ENCODE assay signal across 23 mouse cellular contexts in the genomic region with DNA sequence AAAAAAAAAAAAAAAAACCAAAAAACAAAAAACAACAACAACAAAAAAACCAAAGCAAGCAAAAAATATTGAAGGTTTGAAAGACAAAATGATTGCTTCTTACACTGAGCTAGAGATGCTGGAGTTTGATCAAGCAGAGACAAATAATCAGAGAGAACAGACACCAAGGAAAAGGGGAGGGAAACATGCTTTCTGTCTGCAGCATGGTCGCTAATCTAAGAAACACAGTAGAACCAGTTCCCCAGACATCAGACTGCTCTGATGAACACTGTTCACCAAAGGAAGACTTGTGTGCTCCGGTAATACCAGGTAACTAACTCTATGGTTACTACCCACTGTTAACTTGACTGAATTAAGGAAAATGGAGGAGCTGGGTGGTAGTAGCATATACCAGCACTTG. TPM values are rescaled to one million over a fixed set of nuclear protein-coding genes. Genes with fewer than 3 reads are reported as not detected.
A peak's percentile ranks its signal among the peaks of the same experiment; 100 is the strongest.
DNase-seq lines count a peak whose midpoint lies in the region; ATAC-seq and TF ChIP-seq lines count a peak whose summit lies in the region.
"Had no signal": no experiment of that assay in that cellular context is flagged by ENCODE, and none has a peak within 500 bp of the region (broad histone marks: within the 10 kb centered on the region; RNA-seq: fewer than 3 reads in every experiment).

No protein-coding gene starts in this region.

- in situ Hi-C loops in ES-E14 (cut with MboI; ENCODE audit: low sequenced_read_pairs in 2 of 2, unreplicated experiment in 2 of 2): no loop called here

- no peak for TF ChIP-seq CTCF in MEL (IDR thresholded peaks at IDR 0.05 in 2 of 3, conservative IDR thresholded peaks at IDR 0.05 in 1 of 3; ENCODE audit: control insufficient read depth in 1 of 3, insufficient read depth in 1 of 3, low read depth in 2 of 3, low read length in 3 of 3, poor library complexity in 1 of 3, severe bottlenecking in 1 of 3)
- no peak for TF ChIP-seq CTCF in liver, postnatal 0 days (IDR thresholded peaks at IDR 0.05; ENCODE audit: low read depth)

- no peak overlapping the region for H3K9ac ChIP-seq in ES-E14 (ENCODE audit: insufficient read depth, low read depth, low read length, poor library complexity, severe bottlenecking)
- H3K9ac ChIP-seq in MEL (ENCODE audit: control insufficient read depth, low read depth, low read length, poor library complexity, severe bottlenecking): no peak overlapping the region
- H3K9ac ChIP-seq in liver, postnatal 0 days (replicated peaks): no peak overlapping the region
- H3K9ac ChIP-seq: embryonic facial prominence, embryonic 13.5 days; forebrain, embryonic 12.5 days; forebrain, embryonic 15.5 days; hindbrain, embryonic 12.5 days; hindbrain, embryonic 15.5 days had no signal

- no peaks in the 10 kb centered on the region for H3K27me3 ChIP-seq in MEL (ENCODE audit: control insufficient read depth in 1 of 2, insufficient read depth in 2 of 2, low read length in 2 of 2)
- H3K27me3 ChIP-seq in liver, postnatal 0 days (ENCODE audit: insufficient read depth, low read length): no peaks in the 10 kb centered on the region
- H3K27me3 ChIP-seq: embryonic facial prominence, embryonic 13.5 days; forebrain, embryonic 12.5 days; forebrain, embryonic 15.5 days; hindbrain, embryonic 12.5 days; hindbrain, embryonic 15.5 days; Patski had no signal

- no peak for ATAC-seq in liver, postnatal 0 days
- ATAC-seq: CD4-positive, CD25-positive, alpha-beta regulatory T cell, adult 4 months; forebrain, embryonic 15.5 days; Patski had no signal

- H3K4me2 ChIP-seq in liver, postnatal 0 days (ENCODE audit: low read depth, low read length): no peak overlapping the region
- H3K4me2 ChIP-seq: embryonic facial prominence, embryonic 13.5 days; forebrain, embryonic 12.5 days; forebrain, embryonic 15.5 days; hindbrain, embryonic 12.5 days; hindbrain, embryonic 15.5 days had no signal

- no peak for TF ChIP-seq RAD21 in MEL (IDR thresholded peaks at IDR 0.05; ENCODE audit: low read depth, low read length)

- no peaks in the 10 kb centered on the region for H3K79me2 ChIP-seq in MEL (ENCODE audit: control insufficient read depth, insufficient read depth, low read length, poor library complexity)

- H3K36me3 ChIP-seq in ES-E14 (ENCODE audit: control insufficient read depth, insufficient read depth, low read length, poor library complexity, severe bottlenecking): no peaks in the 10 kb centered on the region
- H3K36me3 ChIP-seq in MEL (ENCODE audit: control insufficient read depth in 1 of 2, insufficient read depth in 2 of 2, low read length in 2 of 2): peaks cover 0 to 12% of the 10 kb centered on the region in 2 experiments; a peak in 3 of 4 replicates
- peaks cover 16% of the 10 kb centered on the region for H3K36me3 ChIP-seq in liver, postnatal 0 days (replicated peaks; ENCODE audit: insufficient read depth, low read length)
- H3K36me3 ChIP-seq: embryonic facial prominence, embryonic 10.5 days; forebrain, embryonic 12.5 days; forebrain, embryonic 15.5 days; heart, embryonic 10.5 days; hindbrain, embryonic 12.5 days; hindbrain, embryonic 15.5 days had no signal

- no peak for TF ChIP-seq EP300 in MEL (IDR thresholded peaks at IDR 0.05; ENCODE audit: low read depth in 1 of 2, low read length in 2 of 2)
- no peak for TF ChIP-seq EP300 in liver, postnatal 0 days (IDR thresholded peaks at IDR 0.05; ENCODE audit: low read depth)

- DNase-seq in ES-E14 (ENCODE audit: low read depth, low spot score) (no peak), MEL (ENCODE audit: low read depth, low spot score) (no peak)
- no peak for DNase-seq in liver, postnatal 0 days
- no peak for DNase-seq in embryo, embryonic 11 days
- DNase-seq in layer of hippocampus, postnatal 25 days (ENCODE audit: extremely low spot score in 1 of 2, low spot score in 1 of 2): no peak
- no peak for DNase-seq in natural killer cell, adult 2 months (ENCODE audit: low spot score in 2 of 2)
- DNase-seq: adrenal gland, postnatal 10 days; adrenal gland, postnatal 36 days; cerebellum, adult 18-20 months; cerebellum, adult 9-10 months; cerebellum, postnatal 14 days; gastrocnemius, postnatal 25 days; heart, adult 2 months had no signal

- TF ChIP-seq POLR2A in MEL (IDR thresholded peaks at IDR 0.05; ENCODE audit: control insufficient read depth in 1 of 2, insufficient read depth in 1 of 2, low read depth in 1 of 2, low read length in 2 of 2, poor library complexity in 1 of 2): no peak

- no peaks in the 10 kb centered on the region for H3K4me1 ChIP-seq in ES-E14 (ENCODE audit: control insufficient read depth in 2 of 2, insufficient read depth in 2 of 2, low read length in 2 of 2, poor library complexity in 1 of 2)
- H3K4me1 ChIP-seq in MEL (ENCODE audit: control insufficient read depth in 1 of 2, insufficient read depth in 2 of 2, low read length in 2 of 2): peaks cover 0 to 9% of the 10 kb centered on the region in 2 experiments; a peak in 1 of 4 replicates
- peaks cover 32% of the 10 kb centered on the region for H3K4me1 ChIP-seq in liver, postnatal 0 days (ENCODE audit: insufficient read depth)
- H3K4me1 ChIP-seq: embryonic facial prominence, embryonic 10.5 days; embryonic facial prominence, embryonic 13.5 days; forebrain, embryonic 12.5 days; forebrain, embryonic 15.5 days; heart, embryonic 10.5 days; hindbrain, embryonic 12.5 days; hindbrain, embryonic 15.5 days had no signal

- 49% methylated on average over 2 of the region's 2 CpGs for WGBS in liver, postnatal 0 days (ENCODE audit: insufficient replicate concordance)

- H3K4me3 ChIP-seq in ES-E14 (ENCODE audit: insufficient read depth in 1 of 2, low read depth in 1 of 2, low read length in 2 of 2, poor library complexity in 1 of 2, severe bottlenecking in 1 of 2) (no peak overlapping the region), MEL (ENCODE audit: control insufficient read depth in 1 of 2, insufficient read depth in 1 of 2, low read depth in 2 of 2, low read length in 2 of 2) (no peak overlapping the region)
- H3K4me3 ChIP-seq in liver, postnatal 0 days (ENCODE audit: low read depth, low read length): no peak overlapping the region
- H3K4me3 ChIP-seq: embryonic facial prominence, embryonic 10.5 days; embryonic facial prominence, embryonic 13.5 days; erythroblast, embryonic 14.5 days; forebrain, embryonic 12.5 days; forebrain, embryonic 15.5 days; heart, adult 2 months; heart, embryonic 10.5 days; hindbrain, embryonic 12.5 days; hindbrain, embryonic 15.5 days had no signal

- H3K9me3 ChIP-seq in ES-E14 (ENCODE audit: control insufficient read depth, insufficient read depth, low read depth, low read length) (no peaks in the 10 kb centered on the region), MEL (replicated peaks; ENCODE audit: insufficient read depth, low read length) (no peaks in the 10 kb centered on the region)
- H3K9me3 ChIP-seq in liver, postnatal 0 days (ENCODE audit: low read length): no peaks in the 10 kb centered on the region
- H3K9me3 ChIP-seq: embryonic facial prominence, embryonic 10.5 days; embryonic facial prominence, embryonic 13.5 days; forebrain, embryonic 12.5 days; forebrain, embryonic 15.5 days; heart, embryonic 10.5 days; hindbrain, embryonic 12.5 days; hindbrain, embryonic 15.5 days had no signal

- H3K27ac ChIP-seq in ES-E14 (ENCODE audit: insufficient read depth, low read depth, low read length, poor library complexity, severe bottlenecking) (no peak overlapping the region), MEL (ENCODE audit: control insufficient read depth, low read depth, low read length) (no peak overlapping the region)
- H3K27ac ChIP-seq in liver, postnatal 0 days (ENCODE audit: low read depth): peak overlapping the region; percentile 26; the same call in 1 of the 2 replicates
- H3K27ac ChIP-seq: embryonic facial prominence, embryonic 10.5 days; embryonic facial prominence, embryonic 13.5 days; forebrain, embryonic 12.5 days; forebrain, embryonic 15.5 days; heart, adult 2 months; heart, embryonic 10.5 days; hindbrain, embryonic 12.5 days; hindbrain, embryonic 15.5 days had no signal

TF ChIP-seq in ES-E14, 5 proteins besides CTCF, POLR2A, EP300 and RAD21:
- TF ChIP-seq ZNF384 (IDR thresholded peaks at IDR 0.05; ENCODE audit: low read depth, low read length): peak; percentile 23; the same call in 1 of the 2 replicates
- no peak for TF ChIP-seq CHD2 (IDR thresholded peaks at IDR 0.05; ENCODE audit: low read depth, low read length)
TF ChIP-seq in ES-E14: peak in this region for 1.

TF ChIP-seq in MEL, 35 proteins besides CTCF, POLR2A, EP300 and RAD21:
- no peak for TF ChIP-seq NRF1 (IDR thresholded peaks at IDR 0.05; ENCODE audit: insufficient read depth, low read depth, low read length, poor library complexity, severe bottlenecking)
- TF ChIP-seq ZNF384 (IDR thresholded peaks at IDR 0.05; ENCODE audit: low read depth, low read length): 0 out of 2 replicates have a peak, but pooled peaks have one; percentile 23

RNA-seq across cellular contexts. Expression of gene Abca1, which starts 22.6 kb away (rescaled TPM):
- total RNA-seq in ES-E14 (2012; rRNA removed): 18.9 and 23.7 TPM in 2 replicates
- 8.4 and 10.8 TPM in 2 replicates for total RNA-seq in MEL (2012; rRNA removed)
- polyA plus RNA-seq in MEL (2012; ENCODE audit: insufficient read depth in 1 of 2, insufficient read length in 2 of 2, low read depth in 1 of 2, low replicate concordance in 2 of 2, missing spikeins in 1 of 2): 1 to 10 TPM in 1 of 2 experiments, not detected in 1; 9.0 TPM
- 9.9 and 11.0 TPM in 2 replicates for polyA plus RNA-seq in liver, postnatal 0 days (2015; fragmentation: Nextera tagmentation; extraction: Ambion mirVana)
- total RNA-seq in layer of hippocampus, postnatal 25 days (2021): 10 to 100 TPM; 20.3 to 25.1 TPM
